Mouse (Mus musculus): ENCODE data around the gene Ppp1r3a.
"Not testable (repeated sequence)": the region's sequence is repeated elsewhere in the genome, so short reads cannot be mapped to it uniquely, and the experiment has no call there.

Gene Ppp1r3a

GRCm38 (mm10) chr6:14754901-14755591 lies at the start of gene Ppp1r3a:
Ppp1r3a (minus strand) TSS chr6:14755274.
- DNase-seq (ENCODE audit: low spot score), result no peak

GRCm38 (mm10) chr6:14787157-14787938 lies 32.3 kb upstream of the Ppp1r3a start:
- DNase-seq (ENCODE audit: low spot score), result no peak

DNA sequence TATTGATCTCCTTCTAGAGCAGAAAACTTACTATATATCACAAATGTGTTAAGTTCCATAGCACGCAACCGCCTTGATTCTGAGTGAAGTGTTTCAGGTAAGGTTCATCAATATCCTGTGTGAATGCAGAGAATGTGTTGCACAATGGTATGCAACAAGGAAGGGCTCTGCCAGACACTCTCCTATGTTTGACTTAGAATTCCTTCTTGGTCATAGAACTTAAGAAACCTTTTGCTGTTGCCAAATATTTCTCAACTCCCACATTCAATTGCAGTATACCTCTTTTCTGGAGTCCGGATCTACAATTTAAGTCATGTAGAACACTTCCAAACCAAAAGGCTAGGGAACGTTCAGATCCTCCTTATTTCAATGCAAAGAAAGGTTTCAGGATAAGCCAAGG lies 22.8 kb upstream of the Ppp1r3a start:
- DNase-seq (ENCODE audit: low spot score), result no peak

DNA sequence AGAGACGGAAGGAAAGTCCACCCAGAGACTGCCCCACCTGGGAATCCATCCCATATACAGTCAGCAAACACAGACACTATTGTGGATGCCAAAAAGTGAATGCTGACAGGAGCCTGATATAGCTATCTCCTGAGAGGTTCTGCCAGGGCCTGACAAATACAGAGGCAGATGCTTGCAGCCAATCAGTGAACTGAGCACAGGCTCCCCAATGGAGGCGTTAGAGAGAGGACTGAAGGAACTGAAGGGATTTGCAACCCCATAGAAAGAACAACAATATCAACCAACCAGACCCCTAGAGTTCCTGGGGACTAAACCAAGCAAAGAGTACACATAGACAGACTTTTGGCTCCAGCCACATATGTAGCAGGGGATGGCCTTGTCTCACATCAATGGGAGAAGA lies 16.6 kb upstream of the Ppp1r3a start:
- no peak for DNase-seq (ENCODE audit: low spot score)

GRCm38 (mm10) chr6:14757486-14757885 lies 2.4 kb upstream of the Ppp1r3a start:
- DNase-seq (ENCODE audit: low spot score), result no peak

DNA sequence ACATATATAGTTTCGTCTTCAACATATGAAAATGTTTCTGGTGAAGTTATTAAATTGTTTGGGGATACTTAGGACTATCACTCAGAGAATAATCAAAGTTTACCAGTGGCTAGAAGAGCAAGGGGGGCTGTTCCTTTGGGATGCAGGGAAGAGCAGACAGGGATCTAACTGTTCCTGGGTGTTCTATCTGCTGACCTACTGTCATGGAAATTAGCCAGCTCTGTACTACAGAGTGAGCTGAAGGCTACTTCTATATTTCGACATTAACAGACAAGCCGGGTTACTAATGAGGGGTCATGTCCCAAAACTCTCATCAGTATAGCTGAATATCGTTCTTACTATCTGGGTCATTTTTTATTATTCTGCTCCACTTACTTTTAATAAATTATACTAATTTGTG lies 1.6 kb downstream of the Ppp1r3a start:
- DNase-seq (ENCODE audit: low spot score), result no peak

- DNase-seq (ENCODE audit: low spot score), result no peak
Observed at GRCm38 (mm10) chr6:14752211-14752610, 2.9 kb downstream of the Ppp1r3a start.

- no peak for DNase-seq (ENCODE audit: low spot score)
Observed at GRCm38 (mm10) chr6:14747000-14747399, 8.1 kb downstream of the Ppp1r3a start.

DNA sequence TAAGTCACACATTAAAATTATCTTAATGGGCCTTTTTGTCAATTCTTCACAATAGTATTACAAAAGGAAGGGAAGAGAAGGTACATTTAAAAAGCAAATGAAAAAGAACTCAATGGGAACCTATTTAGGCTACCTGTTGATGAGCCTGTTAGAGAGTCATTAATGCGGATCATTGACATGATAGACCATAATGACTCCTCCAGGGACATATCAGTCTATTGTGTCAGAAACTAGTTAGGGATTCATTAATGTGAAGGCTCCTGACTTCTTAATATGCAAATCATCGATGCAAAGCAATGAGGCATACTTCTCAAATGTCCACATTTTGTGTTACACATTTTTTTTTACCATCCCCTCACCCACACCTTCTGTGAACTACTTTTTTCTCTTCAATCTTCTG lies 19.1 kb downstream of the Ppp1r3a start:
- no peak for DNase-seq (ENCODE audit: low spot score)

GRCm38 (mm10) chr6:14731011-14731410 lies 24.1 kb downstream of the Ppp1r3a start:
- no peak for DNase-seq (ENCODE audit: low spot score)

GRCm38 (mm10) chr6:14720772-14721414 lies 34.2 kb downstream of the Ppp1r3a start:
- DNase-seq (ENCODE audit: low spot score), result no peak

DNA sequence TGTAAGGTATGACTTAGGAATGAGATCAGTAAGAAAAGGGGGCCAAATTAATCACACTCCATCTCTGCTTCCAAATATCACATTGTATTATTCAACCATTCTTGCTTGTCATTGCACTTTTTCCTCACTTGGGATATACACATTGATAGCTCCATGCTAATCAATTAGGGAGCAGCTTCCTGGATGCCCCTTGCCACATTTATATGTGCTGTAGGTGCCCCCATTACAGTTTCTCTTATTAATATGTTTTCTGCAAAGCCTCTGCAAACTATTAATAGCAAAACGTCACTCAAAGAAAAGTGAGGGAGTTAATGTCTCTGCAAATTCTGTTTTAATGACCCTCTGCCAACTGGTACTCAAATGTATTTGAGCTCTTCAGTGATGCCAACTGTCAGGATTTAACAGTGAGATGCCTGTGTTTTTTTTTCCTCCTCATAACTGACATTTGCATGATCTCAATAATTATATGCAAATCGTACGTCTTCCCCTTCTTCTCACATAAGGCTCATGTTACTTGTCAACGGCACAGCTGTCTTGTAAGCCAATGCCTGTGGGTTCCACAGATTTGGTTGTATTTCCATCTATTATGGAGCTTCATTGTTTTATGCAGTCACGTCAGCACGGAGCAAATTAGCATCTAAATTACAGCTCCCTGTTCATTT lies 34.8 kb downstream of the Ppp1r3a start:
- no peak for DNase-seq (ENCODE audit: low spot score)

DNA sequence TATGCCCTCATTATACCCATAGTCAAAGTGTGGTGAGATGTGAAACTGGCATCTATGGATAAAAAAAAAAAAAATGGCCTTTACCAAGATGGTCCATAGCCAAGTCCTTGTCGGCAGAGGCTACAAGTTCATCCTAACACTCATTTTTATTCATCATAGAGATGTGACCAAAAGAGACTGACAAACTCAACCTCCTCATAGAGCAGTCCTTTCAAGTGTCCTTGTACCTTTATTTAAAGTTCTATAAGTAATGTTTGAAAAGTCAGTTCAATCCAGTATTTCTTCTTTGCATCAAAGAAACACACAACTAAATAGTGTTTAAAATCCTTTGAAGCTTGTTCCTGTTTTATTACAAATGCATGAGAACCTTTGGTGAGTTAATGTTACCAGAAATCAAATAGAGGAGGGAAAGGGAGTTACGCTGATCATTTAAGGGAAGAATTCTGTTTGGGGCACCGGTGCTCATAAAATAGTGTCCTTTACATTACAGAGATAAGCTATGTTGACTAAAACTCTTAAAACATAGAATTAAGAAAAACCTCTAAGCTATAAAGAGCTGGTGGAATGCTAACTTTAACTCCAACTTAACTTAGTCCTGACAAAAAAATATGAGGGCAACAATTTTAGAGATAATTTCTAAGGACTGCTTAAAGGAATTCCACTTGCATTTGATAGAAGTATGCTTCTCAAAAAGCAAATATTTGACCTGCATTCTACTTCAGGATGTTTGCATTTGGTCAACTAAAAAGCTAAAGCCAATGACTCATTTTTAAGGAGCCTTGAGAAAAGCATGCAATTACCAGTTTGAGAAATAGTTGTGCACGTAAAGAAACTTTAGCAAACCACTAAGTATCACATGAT lies 39.7 kb downstream of the Ppp1r3a start:
- no peak for DNase-seq (ENCODE audit: low spot score)

GRCm38 (mm10) chr6:14712146-14712545 lies 42.9 kb downstream of the Ppp1r3a start:
- DNase-seq (ENCODE audit: low spot score), result peak; percentile 5

DNA sequence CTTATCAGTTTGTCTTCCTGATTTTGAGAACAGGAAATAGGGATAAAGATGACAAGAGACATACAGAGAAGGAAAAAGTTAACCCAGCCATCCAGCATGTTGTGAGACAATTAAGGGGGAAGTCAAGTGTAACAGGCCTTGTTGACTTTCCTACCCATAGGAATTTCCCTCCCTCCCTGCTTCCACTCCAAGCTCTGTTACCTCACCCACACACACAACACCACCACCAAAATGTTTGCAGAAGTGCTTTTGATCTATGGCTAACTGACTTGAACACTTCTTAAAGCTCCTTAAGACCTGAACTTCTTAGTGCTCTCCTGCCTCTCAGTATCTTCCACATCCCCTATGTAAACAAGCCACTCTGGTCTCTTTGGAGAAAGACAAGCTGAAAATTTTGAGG lies 55.0 kb downstream of the Ppp1r3a start:
- peak; percentile 1 for DNase-seq (ENCODE audit: low spot score)

- not testable (repeated sequence) for DNase-seq (ENCODE audit: low spot score)
Observed at GRCm38 (mm10) chr6:14679231-14679887, 75.7 kb downstream of the Ppp1r3a start.

DNA sequence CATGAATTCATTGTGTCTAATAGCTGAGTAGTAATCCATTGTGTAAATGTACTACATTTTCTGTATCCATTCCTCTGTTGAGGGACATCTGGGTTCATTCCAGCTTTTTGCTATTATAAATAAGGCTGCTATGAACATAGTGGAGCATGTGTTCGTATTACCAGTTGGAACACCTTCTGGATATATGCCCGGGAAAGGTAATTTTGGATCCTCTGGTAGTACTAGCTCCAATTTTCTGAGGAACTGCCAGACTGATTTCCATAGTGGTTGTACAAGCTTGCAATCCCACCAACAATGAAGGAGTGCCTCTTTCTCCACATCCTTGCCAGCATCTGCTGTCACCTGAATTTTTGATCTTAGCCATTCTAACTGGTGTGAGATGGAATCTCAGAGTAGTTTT lies 86.1 kb downstream of the Ppp1r3a start:
- not testable (repeated sequence) for DNase-seq (ENCODE audit: low spot score)

DNA sequence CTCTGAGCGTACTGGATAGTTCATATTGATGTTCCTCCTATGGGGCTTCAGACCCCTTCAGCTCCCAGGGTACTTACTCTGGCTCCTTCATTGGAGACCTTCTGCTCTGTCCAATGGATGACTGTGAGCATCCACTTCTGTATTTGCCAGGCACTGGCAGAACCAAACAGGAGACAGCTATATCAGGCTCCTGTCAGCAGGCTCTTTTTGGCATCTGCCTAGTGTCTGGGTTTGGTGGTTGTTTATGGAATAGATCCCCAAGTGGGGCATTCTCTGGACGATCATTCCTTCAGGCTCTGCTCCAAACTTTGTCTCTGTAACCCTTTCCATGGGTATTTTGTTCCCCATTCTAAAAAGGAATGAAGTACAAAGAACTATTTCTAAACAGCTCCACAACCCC lies 87.4 kb downstream of the Ppp1r3a start:
- not testable (repeated sequence) for DNase-seq (ENCODE audit: low spot score)
